Mouse (Mus musculus) megakaryocyte, embryonic 14.5 days (primary cell): Measurements from ENCODE around the gene Sh2b1.

Source experiments
- FLI1 ChIP-seq: IDR thresholded peaks from 2 replicates; pipeline ENCODE4 v1.6.1; 2012; ENCODE audit warnings: low read length, inconsistent platforms, mixed read lengths
- GATA1 ChIP-seq: IDR thresholded peaks from 3 replicates; pipeline ENCODE4 v1.6.1; 2012; ENCODE audit warnings: mixed read lengths, low read length, inconsistent platforms, borderline replicate concordance

- TF ChIP-seq GATA1 (no peak), FLI1 (no peak)
These were observed 1.6 kb downstream of the Sh2b1 start for GRCm38 (mm10) chr7:126473470-126474086.
